Mouse (Mus musculus) neutrophil, adult 65 days (primary cell): ENCODE measurements around the gene Tmem88b. TPM values are rescaled to one million over a fixed set of nuclear protein-coding genes. Genes with fewer than 3 reads are reported as not detected.

Source experiments
- total RNA-seq: library from RNA; stranded (reverse); gene quantifications from 2 replicates; pipeline ENCODE4 v1.2.4, GENCODE M21; 2023

Gene Tmem88b
- not detected in 2 replicates for total RNA-seq

GRCm38 (mm10) chr4:155785819-155786218 is at the start of gene Tmem88b:
Gene Tmem88b (minus strand): TSS chr4:155785874.

GRCm38 (mm10) chr4:155831205-155831766 is 45.6 kb upstream of the Tmem88b start, which contains the start of gene Aurkaip1:
Gene Aurkaip1 (plus strand): TSS chr4:155831272.

DNA sequence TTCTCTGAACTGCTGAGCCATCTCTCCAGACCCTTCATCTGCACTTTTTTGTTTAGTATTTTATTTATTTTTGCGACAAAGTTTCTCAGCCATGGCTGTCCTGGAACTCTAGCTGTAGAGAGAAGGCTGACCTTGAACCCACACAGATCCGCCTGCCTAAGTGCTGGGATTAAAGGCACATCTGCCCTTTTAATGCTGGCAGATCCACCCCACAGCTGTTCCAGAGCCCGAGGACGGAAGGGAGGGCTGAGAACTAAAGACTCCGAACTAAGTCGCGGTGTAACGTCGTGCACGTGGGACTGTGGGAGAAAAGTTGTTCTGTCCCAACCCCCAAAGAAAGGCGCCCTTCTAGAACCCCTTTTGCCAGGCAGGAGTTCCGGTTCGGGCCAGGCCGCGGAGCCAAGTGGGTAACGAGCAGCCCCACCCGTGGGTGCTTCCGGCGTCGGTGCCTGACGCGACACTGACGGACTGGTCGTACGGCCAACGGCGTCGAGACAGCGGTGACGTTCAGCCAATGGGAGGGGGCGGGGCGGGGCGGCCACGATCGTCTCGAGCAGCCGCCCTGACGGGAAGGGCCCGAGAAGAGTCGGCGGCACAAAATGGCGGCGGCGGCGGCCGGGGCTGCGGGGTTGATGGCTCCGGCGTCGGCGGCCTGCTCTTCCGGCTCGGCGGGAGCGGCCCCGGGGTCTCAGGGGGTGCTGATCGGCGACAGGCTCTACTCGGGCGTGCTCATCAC is 26.4 kb upstream of the Tmem88b start, which contains the start of gene Ccnl2:
Gene Ccnl2, plus strand, starts transcription at position 561 of the 736 bp plus-strand sequence.

GRCm38 (mm10) chr4:155802741-155803339 is 17.2 kb upstream of the Tmem88b start, which contains the start of gene Mrpl20:
Gene Mrpl20 (plus strand): TSS chr4:155802878.

GRCm38 (mm10) chr4:155790021-155790489 is 4.4 kb upstream of the Tmem88b start, which contains the start of gene Ankrd65:
Gene Ankrd65 (plus strand): TSS chr4:155790439.

GRCm38 (mm10) chr4:155774280-155774754 is 11.4 kb downstream of the Tmem88b start, which contains the start of gene Vwa1:
Gene Vwa1 (minus strand): TSS chr4:155774698.

DNA sequence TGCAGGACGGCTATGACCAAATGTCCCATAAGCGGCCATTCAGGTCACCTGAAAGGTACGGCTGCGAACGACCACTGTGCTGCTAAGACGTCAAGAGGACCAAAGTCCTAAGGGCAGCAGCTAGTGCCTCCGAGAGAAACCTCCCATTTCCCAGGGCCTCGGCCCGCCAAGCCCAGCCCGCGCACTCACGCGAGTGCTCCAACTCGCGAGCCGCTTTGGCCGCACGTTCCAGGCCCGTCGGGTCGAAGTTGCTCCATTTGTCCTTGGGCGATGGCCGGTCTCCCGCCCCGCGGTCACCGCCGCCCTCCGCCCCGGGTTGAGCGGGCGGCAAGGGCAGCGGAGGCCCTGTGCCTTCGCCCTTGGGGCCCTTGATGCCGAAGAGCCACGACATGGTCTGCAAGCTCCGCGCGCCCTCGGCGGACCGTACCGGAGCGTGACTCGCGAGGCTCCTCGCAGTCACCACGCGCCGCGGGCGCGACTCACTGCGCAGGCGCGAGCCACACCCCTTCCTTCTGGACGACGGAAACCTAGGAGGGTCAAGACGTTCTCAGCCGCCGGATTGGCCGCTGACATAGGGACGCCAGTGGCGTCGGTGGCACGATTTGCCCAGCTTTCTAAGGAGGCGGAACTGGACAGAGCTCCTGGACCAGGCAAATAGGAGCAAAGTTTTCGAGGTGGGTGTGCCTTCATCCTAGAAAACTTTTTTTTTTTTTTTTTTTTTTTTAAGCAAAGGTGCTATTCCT is 24.9 kb downstream of the Tmem88b start, which contains the start of gene Atad3a:
Gene Atad3a, minus strand, starts transcription at position 481 of the 743 bp plus-strand sequence.

GRCm38 (mm10) chr4:155734350-155734941 is 51.2 kb downstream of the Tmem88b start, which contains the start of gene Tmem240:
Gene Tmem240 (plus strand): TSS chr4:155734800.

Other genes with a start within 250 kb of the Tmem88b start
- 364 and 368 TPM in 2 replicates for gene Nadk, start 223.5 kb downstream of the Tmem88b start, total RNA-seq
- 13.1 and 16.4 TPM in 2 replicates for gene Slc35e2, start 184.5 kb downstream of the Tmem88b start, total RNA-seq
- 181 and 295 TPM in 2 replicates for gene Cdk11b, start 161.0 kb downstream of the Tmem88b start, total RNA-seq
- gene Gm10563, start 140.5 kb downstream of the Tmem88b start, total RNA-seq, result not detected in 2 replicates
- 0.34 and 1.3 TPM in 2 replicates for gene Mmp23, start 132.5 kb downstream of the Tmem88b start, total RNA-seq
- 30.7 and 38.4 TPM in 2 replicates for gene Mib2, start 116.7 kb downstream of the Tmem88b start, total RNA-seq
- gene Fndc10, start 91.5 kb downstream of the Tmem88b start, total RNA-seq, result 0.22 and 0.54 TPM in 2 replicates
- 82.1 and 98.7 TPM in 2 replicates for gene Ssu72, start 81.1 kb downstream of the Tmem88b start, total RNA-seq
- 0.23 and 0.41 TPM in 2 replicates for gene Tmem240, start 51.1 kb downstream of the Tmem88b start, total RNA-seq
- 7.3 and 11.4 TPM in 2 replicates for gene Atad3a, start 24.8 kb downstream of the Tmem88b start, total RNA-seq
- not detected in 2 replicates for gene Vwa1, start 11.2 kb downstream of the Tmem88b start, total RNA-seq
- gene Ankrd65, start 4.6 kb upstream of the Tmem88b start, total RNA-seq, result not detected in 2 replicates
- 45.0 and 61.8 TPM in 2 replicates for gene Mrpl20, start 17.0 kb upstream of the Tmem88b start, total RNA-seq
- 162 and 225 TPM in 2 replicates for gene Ccnl2, start 26.6 kb upstream of the Tmem88b start, total RNA-seq
- gene Aurkaip1, start 45.4 kb upstream of the Tmem88b start, total RNA-seq, result 98.0 and 129 TPM in 2 replicates
- gene Mxra8, start 53.8 kb upstream of the Tmem88b start, total RNA-seq, result 0.23 and 1.3 TPM in 2 replicates
- 49.9 and 68.5 TPM in 2 replicates for gene Dvl1, start 61.5 kb upstream of the Tmem88b start, total RNA-seq
- gene Tas1r3, start 77.5 kb upstream of the Tmem88b start, total RNA-seq, result 2.3 and 2.6 TPM in 2 replicates
- 20.5 and 22.6 TPM in 2 replicates for gene Cptp, start 83.6 kb upstream of the Tmem88b start, total RNA-seq
- 31.9 and 42.4 TPM in 2 replicates for gene Ints11, start 83.7 kb upstream of the Tmem88b start, total RNA-seq
- gene Pusl1, start 105.9 kb upstream of the Tmem88b start, total RNA-seq, result 10.6 and 10.8 TPM in 2 replicates
- gene Acap3, start 105.9 kb upstream of the Tmem88b start, total RNA-seq, result 55.0 and 80.6 TPM in 2 replicates
- 100 and 130 TPM in 2 replicates for gene Ube2j2, start 158.0 kb upstream of the Tmem88b start, total RNA-seq
- gene C1qtnf12, start 176.4 kb upstream of the Tmem88b start, total RNA-seq, result 18.1 and 25.1 TPM in 2 replicates
- gene B3galt6, start 206.8 kb upstream of the Tmem88b start, total RNA-seq, result 1.6 and 1.9 TPM in 2 replicates
- gene Sdf4, start 207.0 kb upstream of the Tmem88b start, total RNA-seq, result 101 and 115 TPM in 2 replicates
- 1.5 and 2.1 TPM in 2 replicates for gene Tnfrsf4, start 228.0 kb upstream of the Tmem88b start, total RNA-seq
- gene Tnfrsf18, start 240.3 kb upstream of the Tmem88b start, total RNA-seq, result 3.5 and 6.8 TPM in 2 replicates